In genomic region chr1:73923185-73923584, GRCm38 (mm10) we compare ENCODE assay signal across 9 mouse cellular contexts.
DNase-seq lines count a peak whose midpoint lies in the region; ATAC-seq and TF ChIP-seq lines count a peak whose summit lies in the region.
"Had no signal": no experiment of that assay in that cellular context is flagged by ENCODE, and none has a peak within 500 bp of the region (broad histone marks: within the 10 kb centered on the region; RNA-seq: fewer than 3 reads in every experiment).

No protein-coding gene starts in this region.

- no peak overlapping the region for H3K9ac ChIP-seq in intestine, embryonic 16.5 days (ENCODE audit: low read depth, low read length)
- H3K9ac ChIP-seq in midbrain, embryonic 15.5 days: no peak overlapping the region

- DNase-seq in adrenal gland, postnatal 25 days: peak; percentile 5
- DNase-seq in adrenal gland, adult 18-20 months (ENCODE audit: low spot score in 2 of 2): no peak
- DNase-seq in lung, adult 2 months: no peak
- no peak for DNase-seq in frontal cortex, postnatal 25 days (ENCODE audit: low spot score in 2 of 2)

- no peak overlapping the region for H3K4me3 ChIP-seq in cortical plate, adult 2 months (ENCODE audit: insufficient read depth, low read length)
- H3K4me3 ChIP-seq in intestine, embryonic 16.5 days (ENCODE audit: low read length): no peak overlapping the region
- H3K4me3 ChIP-seq in lung, adult 2 months (replicated peaks; ENCODE audit: extremely low read depth, low read depth, low read length): no peak overlapping the region
- H3K4me3 ChIP-seq in midbrain, embryonic 15.5 days: no peak overlapping the region
- H3K4me3 ChIP-seq: erythroblast, embryonic 14.5 days had no signal

- H3K27me3 ChIP-seq in intestine, embryonic 16.5 days (replicated peaks; ENCODE audit: control insufficient read depth, insufficient read depth, low read length): no peaks in the 10 kb centered on the region
- H3K27me3 ChIP-seq in midbrain, embryonic 15.5 days (replicated peaks): no peaks in the 10 kb centered on the region

- H3K4me1 ChIP-seq in cortical plate, adult 2 months (ENCODE audit: control insufficient read depth, insufficient read depth, low read length): no peaks in the 10 kb centered on the region
- H3K4me1 ChIP-seq in intestine, embryonic 16.5 days (ENCODE audit: control insufficient read depth, insufficient read depth, low read length): no peaks in the 10 kb centered on the region; the same call in 1 of the 2 replicates
- peaks cover 29% of the 10 kb centered on the region for H3K4me1 ChIP-seq in lung, adult 2 months (ENCODE audit: control insufficient read depth, insufficient read depth, low read length)
- no peaks in the 10 kb centered on the region for H3K4me1 ChIP-seq in midbrain, embryonic 15.5 days

- H3K36me3 ChIP-seq in intestine, embryonic 16.5 days (ENCODE audit: control insufficient read depth, insufficient read depth, low read length): peaks cover 7% of the 10 kb centered on the region; the same call in 1 of the 2 replicates
- H3K36me3 ChIP-seq in midbrain, embryonic 15.5 days (replicated peaks): no peaks in the 10 kb centered on the region

- H3K4me2 ChIP-seq in intestine, embryonic 16.5 days (ENCODE audit: low read depth, low read length): no peak overlapping the region
- H3K4me2 ChIP-seq in midbrain, embryonic 15.5 days: no peak overlapping the region

- H3K9me3 ChIP-seq in intestine, embryonic 16.5 days (ENCODE audit: control insufficient read depth, low read length): no peaks in the 10 kb centered on the region
- H3K9me3 ChIP-seq in midbrain, embryonic 15.5 days: no peaks in the 10 kb centered on the region

- TF ChIP-seq POLR2A in cortical plate, adult 2 months (IDR thresholded peaks at IDR 0.05; ENCODE audit: extremely low read depth, insufficient read depth, low read length): no peak
- TF ChIP-seq POLR2A in lung, adult 2 months (IDR thresholded peaks at IDR 0.05; ENCODE audit: borderline replicate concordance, extremely low read depth, low read depth, low read length): peak; percentile 25; the same call in 1 of the 2 replicates

- no peak for TF ChIP-seq CTCF in cortical plate, adult 2 months (IDR thresholded peaks at IDR 0.05; ENCODE audit: extremely low read depth, insufficient read depth, low read length)
- no peak for TF ChIP-seq CTCF in lung, adult 2 months (IDR thresholded peaks at IDR 0.05; ENCODE audit: insufficient read depth, low read length)

- WGBS in intestine, embryonic 16.5 days: 55% methylated on average over 8 of the region's 8 CpGs
- 32% methylated on average over 8 of the region's 8 CpGs for WGBS in lung, adult 2 months
- 89% methylated on average over 8 of the region's 8 CpGs for WGBS in midbrain, embryonic 15.5 days

- ATAC-seq in intestine, embryonic 16.5 days: peak; percentile 75
- no peak for ATAC-seq in midbrain, embryonic 15.5 days (replicated peaks)
- ATAC-seq in cerebellum, adult (ENCODE audit: insufficient number of reproducible peaks, low FRiP score, low TSS enrichment): no peak

- 0 out of 2 replicates have a peak overlapping the region, but pooled peaks have one; percentile 8 for H3K27ac ChIP-seq in cortical plate, adult 2 months (ENCODE audit: insufficient read depth, low read length)
- H3K27ac ChIP-seq in intestine, embryonic 16.5 days (ENCODE audit: low read length): peak overlapping the region; percentile 72
- no peak overlapping the region for H3K27ac ChIP-seq in midbrain, embryonic 15.5 days
